8 mouse cellular contexts compared by ENCODE assay signal in the genomic region with DNA sequence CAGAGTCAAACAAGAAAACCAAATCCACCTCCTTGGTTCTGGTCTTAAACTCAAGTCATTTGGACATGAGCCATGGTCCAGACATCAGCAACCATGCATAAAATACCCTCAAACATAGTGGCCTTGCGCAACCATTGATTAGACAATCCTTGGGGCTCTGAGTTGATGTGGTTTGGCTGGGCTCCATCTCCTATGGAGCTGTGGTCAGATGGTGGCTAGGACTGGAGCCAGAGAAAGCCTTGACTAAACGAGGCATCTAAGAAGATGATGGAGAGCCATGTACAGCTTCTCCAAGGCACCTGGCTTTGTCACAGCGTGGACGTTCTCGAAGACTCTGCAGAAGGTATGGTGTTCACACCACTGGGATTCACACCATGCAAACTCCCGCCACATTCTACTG.
A peak's percentile ranks its signal among the peaks of the same experiment; 100 is the strongest.
DNase-seq lines count a peak whose midpoint lies in the region; ATAC-seq and TF ChIP-seq lines count a peak whose summit lies in the region.

No protein-coding gene starts in this region.

- H3K4me3 ChIP-seq in lung, embryonic 15.5 days = no peak overlapping the region
- H3K4me3 ChIP-seq in forebrain, embryonic 14.5 days (ENCODE audit: low read depth, low read length) = no peak overlapping the region

- no peak for TF ChIP-seq CTCF in Patski (IDR thresholded peaks at IDR 0.05)

- no peak overlapping the region for H3K9ac ChIP-seq in lung, embryonic 15.5 days
- H3K9ac ChIP-seq in forebrain, embryonic 14.5 days (ENCODE audit: low read length) = no peak overlapping the region

- ATAC-seq in Patski = peak; percentile 75
- ATAC-seq in lung, embryonic 15.5 days (ENCODE audit: borderline replicate concordance, extremely low read depth, low FRiP score, low TSS enrichment) = peak; percentile 35; the same call in 1 of the 2 replicates
- no peak for ATAC-seq in forebrain, embryonic 14.5 days

- WGBS in lung, embryonic 15.5 days = 60% methylated on average over 6 of the region's 6 CpGs
- WGBS in forebrain, embryonic 14.5 days = 84% methylated on average over 6 of the region's 6 CpGs

- CTCF ChIA-PET in Patski (lab: Charles Lee) = interaction anchor here (0.8 to 2.1 kb wide), 4 partner anchors 9 to 184 kb away, joined by 3 to 5 read pairs (median 4); no protein-coding TSS in a partner anchor

- H3K36me3 ChIP-seq in lung, embryonic 15.5 days = no peaks in the 10 kb centered on the region
- H3K36me3 ChIP-seq in forebrain, embryonic 14.5 days (ENCODE audit: control insufficient read depth, insufficient read depth, low read length) = no peaks in the 10 kb centered on the region

- H3K9me3 ChIP-seq in lung, embryonic 15.5 days = no peaks in the 10 kb centered on the region
- H3K9me3 ChIP-seq in forebrain, embryonic 14.5 days (replicated peaks; ENCODE audit: control insufficient read depth, low read length) = no peaks in the 10 kb centered on the region

- POLR2A ChIA-PET in Patski (lab: Charles Lee) = interaction anchor here (0.9 kb wide), 1 partner anchor 86 kb away, joined by 3 read pairs; no protein-coding TSS in a partner anchor

- no peaks in the 10 kb centered on the region for H3K27me3 ChIP-seq in Patski
- no peaks in the 10 kb centered on the region for H3K27me3 ChIP-seq in lung, embryonic 15.5 days
- no peaks in the 10 kb centered on the region for H3K27me3 ChIP-seq in forebrain, embryonic 14.5 days (replicated peaks; ENCODE audit: control insufficient read depth, insufficient read depth, low read length)

- peak; percentile 29 to 61 for DNase-seq in kidney, adult 8-10 months
- DNase-seq in kidney, postnatal 10 days = no peak
- DNase-seq in Patski (ENCODE audit: low read depth, low spot score) = peak; percentile 99
- DNase-seq in cerebellum, postnatal 10 days = peak; percentile 87 to 92
- no peak for DNase-seq in forebrain, embryonic 14.5 days (ENCODE audit: low spot score)
- no peak for DNase-seq in gastrocnemius, postnatal 25 days
- no peak for DNase-seq in right cerebral cortex, postnatal 10 days (ENCODE audit: low spot score in 2 of 2)

- in situ Hi-C loops in Patski (cut with MboI; ENCODE audit: low pct_unique_long_range_greater_than_20kb) = loop anchor here (25.0 kb wide), 1 partner anchor 438 kb away; no protein-coding TSS in a partner anchor

- H3K4me2 ChIP-seq in lung, embryonic 15.5 days = no peak overlapping the region
- no peak overlapping the region for H3K4me2 ChIP-seq in forebrain, embryonic 14.5 days (ENCODE audit: low read length)

- H3K27ac ChIP-seq in lung, embryonic 15.5 days = no peak overlapping the region
- H3K27ac ChIP-seq in forebrain, embryonic 14.5 days (ENCODE audit: low read depth, low read length) = no peak overlapping the region

- peaks cover 33% of the 10 kb centered on the region for H3K4me1 ChIP-seq in lung, embryonic 15.5 days
- H3K4me1 ChIP-seq in forebrain, embryonic 14.5 days (ENCODE audit: control insufficient read depth, insufficient read depth, low read length) = peaks cover 42% of the 10 kb centered on the region

Comparison
In these comparisons a context has a peak if more than half of its experiments do, and no peak if none do; other contexts are left out.
1. DNase-seq: peak in kidney, adult 8-10 months (2 of 2), Patski (single experiment) and cerebellum, postnatal 10 days (2 of 2); none in kidney, postnatal 10 days (single experiment), forebrain, embryonic 14.5 days (single experiment), gastrocnemius, postnatal 25 days (single experiment) and right cerebral cortex, postnatal 10 days (0 of 2).